Mouse (Mus musculus): ENCODE results near the gene Zfp687. TPM values are rescaled to one million over a fixed set of nuclear protein-coding genes. Genes with fewer than 3 reads are reported as not detected.
"Not testable (repeated sequence)": the region's sequence is repeated elsewhere in the genome, so short reads cannot be mapped to it uniquely, and the experiment has no call there.

Gene Zfp687
- total RNA-seq, 2 experiments from 2014 or later = 10.9 to 11.5 TPM

DNA sequence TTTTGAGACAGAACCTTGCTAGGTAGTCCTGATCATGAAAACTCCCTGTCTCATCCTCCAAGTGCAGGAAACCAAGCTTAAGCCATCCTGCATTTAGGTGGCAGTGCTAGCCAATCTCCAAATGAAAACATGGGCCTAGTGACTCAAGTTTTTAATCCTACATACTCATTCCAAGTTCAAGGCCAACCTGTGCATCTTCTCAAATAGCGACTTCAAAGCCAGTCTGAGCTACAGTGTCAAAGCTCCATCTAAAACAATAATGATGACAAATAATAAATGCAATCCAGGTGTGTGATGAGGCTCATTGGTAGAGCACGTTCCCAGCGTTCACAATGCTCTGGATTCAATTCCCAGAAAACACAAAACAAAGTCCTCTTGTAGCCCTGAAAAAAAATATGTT lies 26.4 kb upstream of the Zfp687 start:
- no peak for TF ChIP-seq CTCF (IDR thresholded peaks at IDR 0.05)
- Histone ChIP-seq H3K4me3 (peak overlapping the region; percentile 98), H3K27ac (peak overlapping the region; percentile 92)
- intact Hi-C loops (cut with DNase I) = no loop called here
- DNase-seq = no peak

DNA sequence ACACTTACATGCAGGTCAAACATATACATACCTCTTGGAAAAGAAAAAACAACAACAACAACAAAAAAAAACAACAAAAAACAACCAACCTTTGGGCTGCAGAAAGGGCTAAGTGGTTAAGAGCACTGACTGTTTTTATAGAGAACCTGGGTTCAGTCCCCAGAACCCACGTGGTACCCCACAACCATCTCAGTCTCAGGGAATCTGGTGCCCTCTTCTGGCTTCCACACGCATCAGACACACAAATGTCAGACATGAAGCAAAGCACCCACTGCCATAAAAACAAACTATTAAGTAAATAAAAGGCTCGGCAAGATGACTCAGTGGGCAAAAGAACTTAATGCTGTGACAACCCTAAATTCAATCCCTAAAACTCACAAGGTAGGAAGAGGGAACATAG lies 14.7 kb upstream of the Zfp687 start:
- DNase-seq = no peak
- intact Hi-C loops (cut with DNase I) = no loop called here
- H3K27ac ChIP-seq = no peak overlapping the region
- H3K4me3 ChIP-seq = no peak overlapping the region
- no peak for TF ChIP-seq CTCF (IDR thresholded peaks at IDR 0.05)

DNA sequence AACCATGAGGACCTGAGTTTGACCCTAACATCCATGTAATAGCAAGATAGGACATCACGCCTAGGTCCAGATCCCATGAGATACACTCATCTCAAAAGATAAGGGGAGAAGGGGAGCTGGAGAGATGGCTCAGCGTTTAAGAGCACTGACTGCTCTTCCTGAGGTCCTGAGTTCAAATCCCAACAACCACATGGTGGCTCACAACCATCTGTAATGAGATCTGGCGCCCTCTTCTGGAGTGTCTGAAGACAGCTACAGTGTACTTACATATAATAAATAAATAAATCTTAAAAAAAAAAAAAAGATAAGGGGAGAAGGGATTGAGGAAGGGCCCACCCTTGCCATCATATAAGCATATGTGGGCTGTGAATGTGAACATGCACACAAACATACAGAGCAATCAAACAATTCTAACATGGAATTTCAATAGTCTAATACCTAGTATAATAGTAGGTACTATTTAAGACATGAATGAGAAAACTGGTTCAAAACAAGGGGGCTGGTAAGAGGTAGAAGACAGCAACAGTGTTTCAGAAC lies 14.1 kb upstream of the Zfp687 start:
- intact Hi-C loops (cut with DNase I); H3K27ac ChIP-seq; DNase-seq; H3K4me3 ChIP-seq: not testable (repeated sequence)
- peak; percentile 47 for TF ChIP-seq CTCF (IDR thresholded peaks at IDR 0.05)

DNA sequence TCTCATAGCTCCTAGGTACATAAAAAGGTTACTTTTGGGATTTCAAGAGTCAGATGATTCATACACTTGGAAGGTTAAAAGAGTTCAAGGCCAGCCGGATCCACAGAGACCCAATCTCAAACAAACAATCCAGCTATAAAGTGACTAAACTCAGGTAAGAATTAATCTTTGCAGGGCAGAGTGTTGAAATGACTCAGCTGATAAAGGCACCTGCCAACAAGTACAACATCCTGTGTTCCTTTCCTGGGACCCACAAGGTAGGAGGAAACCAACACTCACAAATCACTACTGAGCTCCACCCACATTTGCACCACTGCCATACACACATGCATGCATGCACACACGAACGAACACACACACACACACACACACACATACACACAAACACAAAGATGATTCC lies 13.4 kb upstream of the Zfp687 start:
- intact Hi-C loops (cut with DNase I) = no loop called here
- no peak overlapping the region for H3K27ac ChIP-seq
- no peak overlapping the region for H3K4me3 ChIP-seq
- no peak for TF ChIP-seq CTCF (IDR thresholded peaks at IDR 0.05)
- DNase-seq = no peak

DNA sequence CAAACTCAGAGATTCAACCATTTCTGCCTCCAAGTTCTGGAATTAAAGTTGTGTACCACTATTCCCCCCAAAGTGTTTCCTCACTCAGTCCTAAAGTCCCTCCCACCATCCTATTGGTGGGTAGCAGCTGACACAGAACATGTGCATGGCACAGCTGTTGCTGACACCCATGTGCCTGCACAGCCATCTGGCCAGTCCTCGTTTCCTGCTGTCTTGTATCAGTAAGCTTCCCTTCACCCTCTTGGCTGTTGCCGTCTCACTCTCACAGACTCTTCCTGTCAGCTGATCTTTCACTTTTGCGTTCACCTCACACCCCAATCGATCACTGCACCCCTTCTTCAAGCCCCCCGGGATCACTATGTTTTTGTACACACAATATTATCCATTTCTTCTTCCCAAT lies 12.5 kb upstream of the Zfp687 start:
- Histone ChIP-seq H3K27ac (no peak overlapping the region), H3K4me3 (no peak overlapping the region)
- no peak for DNase-seq
- no peak for TF ChIP-seq CTCF (IDR thresholded peaks at IDR 0.05)
- intact Hi-C loops (cut with DNase I) = no loop called here

DNA sequence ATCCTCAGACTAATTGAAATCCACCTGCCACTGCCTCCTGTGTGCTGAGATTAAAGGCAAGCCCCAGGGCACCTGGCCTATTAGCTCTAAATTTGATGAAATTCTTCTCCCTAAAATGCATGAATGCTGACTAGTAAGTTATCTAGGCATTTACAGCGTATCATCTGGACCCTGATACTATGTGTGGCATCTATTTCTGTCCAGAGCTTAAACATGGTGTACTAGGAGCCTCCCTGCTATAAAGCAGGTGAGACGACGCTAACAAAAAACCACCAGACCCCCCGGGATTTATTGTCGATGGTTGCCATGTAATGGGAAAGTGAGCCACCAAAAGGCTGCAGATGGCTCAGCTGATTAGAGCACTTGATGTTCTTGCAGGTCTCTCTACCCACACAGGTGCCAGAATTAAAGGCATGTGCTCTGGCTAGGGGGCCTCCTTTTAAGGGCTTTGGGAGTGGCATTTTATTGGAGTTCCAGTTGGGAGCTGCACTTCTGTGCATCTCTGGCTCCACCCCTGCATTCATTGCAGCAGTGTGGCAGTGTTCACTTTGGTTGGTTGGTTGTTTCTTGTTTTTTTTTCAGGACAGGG lies 11.9 kb upstream of the Zfp687 start:
- Histone ChIP-seq H3K27ac (no peak overlapping the region), H3K4me3 (no peak overlapping the region)
- TF ChIP-seq CTCF (IDR thresholded peaks at IDR 0.05) = no peak
- DNase-seq = no peak
- intact Hi-C loops (cut with DNase I) = no loop called here

DNA sequence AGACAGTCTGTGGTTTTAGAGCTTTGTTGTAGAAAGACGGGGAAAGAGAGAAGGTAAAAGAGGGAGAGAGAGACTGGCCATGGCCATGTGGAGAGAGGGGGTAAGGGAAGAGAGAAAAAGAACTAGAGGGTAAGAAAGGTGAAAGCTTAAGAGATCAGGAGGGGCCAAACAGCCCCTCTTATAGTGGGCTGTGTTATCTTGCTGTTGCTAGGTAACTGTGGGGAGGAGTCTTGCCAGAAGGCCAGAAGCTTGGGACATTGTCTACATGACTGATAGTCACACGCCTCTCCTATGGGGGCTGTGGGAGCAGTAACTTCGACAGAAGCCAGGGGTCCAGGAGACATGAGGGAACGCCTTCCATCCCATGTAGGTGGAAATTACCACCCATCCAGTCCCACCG lies 10.0 kb upstream of the Zfp687 start:
- no peak overlapping the region for H3K27ac ChIP-seq
- intact Hi-C loops (cut with DNase I) = no loop called here
- no peak for TF ChIP-seq CTCF (IDR thresholded peaks at IDR 0.05)

DNA sequence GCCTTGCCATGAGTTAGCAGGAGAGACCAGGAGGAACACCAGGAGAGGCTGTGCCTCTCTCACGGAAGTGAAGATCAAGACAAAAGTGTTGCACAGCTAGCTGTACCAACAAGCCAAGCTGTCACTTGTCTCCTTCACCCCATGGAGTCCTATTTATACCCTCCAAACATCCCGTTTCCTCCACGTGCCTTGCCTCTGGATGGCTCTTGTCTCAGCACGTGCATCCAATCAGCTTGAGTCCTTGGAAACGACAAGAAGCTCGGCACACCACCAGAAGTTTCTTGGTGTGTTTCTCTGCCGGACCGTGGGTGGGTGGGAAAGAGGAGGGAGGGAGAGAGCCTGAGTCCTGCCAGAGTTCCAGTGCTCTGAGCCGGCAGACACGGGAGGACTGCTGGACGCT lies 9.3 kb upstream of the Zfp687 start:
- intact Hi-C loops (cut with DNase I) = no loop called here
- TF ChIP-seq CTCF (IDR thresholded peaks at IDR 0.05) = no peak
- Histone ChIP-seq H3K4me3 (no peak overlapping the region; the same call in 1 of the 2 replicates), H3K27ac (peak overlapping the region; percentile 2; the same call in 1 of the 2 replicates)
- DNase-seq = peak; percentile 47

More for the DNA sequence above, 10.0 kb upstream of the Zfp687 start:
- no peak overlapping the region for H3K4me3 ChIP-seq
- no peak for DNase-seq

DNA sequence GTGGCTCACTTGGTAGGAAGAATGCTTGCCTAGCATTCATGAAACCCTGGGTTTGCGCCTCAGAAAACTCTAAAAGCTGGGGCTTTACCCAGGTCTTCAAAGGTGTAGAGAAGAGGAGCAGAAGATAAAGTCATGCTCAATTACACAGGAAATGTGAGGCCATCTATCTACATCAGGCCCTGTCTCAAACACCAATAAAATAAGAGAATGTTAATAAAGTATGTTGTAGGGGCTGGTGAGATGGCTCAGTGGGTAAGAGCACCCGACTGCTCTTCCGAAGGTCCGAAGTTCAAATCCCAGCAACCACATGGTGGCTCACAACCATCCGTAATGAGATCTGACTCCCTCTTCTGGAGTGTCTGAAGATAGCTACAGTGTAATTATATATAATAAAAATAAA lies 5.7 kb upstream of the Zfp687 start:
- H3K4me3 ChIP-seq; DNase-seq; H3K27ac ChIP-seq; intact Hi-C loops (cut with DNase I): not testable (repeated sequence)

DNA sequence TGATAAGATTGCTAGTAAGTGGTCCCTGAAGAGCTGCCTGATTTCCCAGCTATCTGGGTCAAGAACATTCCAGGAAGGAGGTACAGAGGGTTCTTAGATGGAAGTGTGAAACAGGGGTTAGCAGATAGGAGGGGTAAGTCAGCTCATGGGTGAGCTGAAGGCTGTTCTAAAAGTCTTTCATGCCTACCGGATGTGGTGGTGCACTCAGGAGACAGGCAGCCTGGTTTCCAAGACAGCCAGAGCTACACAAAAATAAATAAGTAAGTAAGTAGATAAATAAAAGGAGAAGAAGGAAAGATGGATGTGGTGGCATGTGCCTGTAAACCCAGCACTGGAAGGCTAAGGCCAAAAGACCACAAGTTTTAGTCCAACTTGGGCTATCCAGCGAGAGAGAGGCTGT lies 3.5 kb upstream of the Zfp687 start:
- intact Hi-C loops (cut with DNase I) = no loop called here
- Histone ChIP-seq H3K4me3 (no peak overlapping the region), H3K27ac (no peak overlapping the region)
- no peak for TF ChIP-seq CTCF (IDR thresholded peaks at IDR 0.05)
- no peak for DNase-seq

DNA sequence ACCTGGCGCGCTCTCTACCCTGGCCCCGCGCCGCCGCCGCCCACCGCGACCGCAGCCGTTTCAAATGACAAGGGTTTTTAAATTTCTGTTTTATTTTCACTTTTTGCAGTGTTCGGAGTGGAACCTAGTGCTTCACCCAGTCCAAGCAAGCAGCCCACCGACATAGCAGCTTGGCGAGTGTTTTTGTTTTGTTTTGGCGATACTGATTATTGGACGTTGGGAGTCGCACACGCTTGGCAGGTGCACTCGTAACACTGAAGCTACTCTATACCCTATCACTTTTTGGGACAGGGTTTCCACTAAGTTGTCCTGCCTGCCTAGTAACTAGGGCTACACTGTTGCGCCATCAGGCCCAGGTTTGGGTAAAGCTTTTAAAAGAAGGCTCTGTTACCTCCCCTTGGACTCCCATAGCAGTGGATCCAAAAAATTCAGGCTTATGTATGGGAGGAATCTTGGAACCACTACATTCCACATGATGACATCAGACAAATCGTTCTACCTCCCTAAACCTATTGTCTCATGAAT lies 1.3 kb upstream of the Zfp687 start:
- intact Hi-C loops (cut with DNase I) = no loop called here
- Histone ChIP-seq H3K27ac (peak overlapping the region; percentile 95), H3K4me3 (peak overlapping the region; percentile 74)
- no peak for DNase-seq
- TF ChIP-seq CTCF (IDR thresholded peaks at IDR 0.05) = no peak

DNA sequence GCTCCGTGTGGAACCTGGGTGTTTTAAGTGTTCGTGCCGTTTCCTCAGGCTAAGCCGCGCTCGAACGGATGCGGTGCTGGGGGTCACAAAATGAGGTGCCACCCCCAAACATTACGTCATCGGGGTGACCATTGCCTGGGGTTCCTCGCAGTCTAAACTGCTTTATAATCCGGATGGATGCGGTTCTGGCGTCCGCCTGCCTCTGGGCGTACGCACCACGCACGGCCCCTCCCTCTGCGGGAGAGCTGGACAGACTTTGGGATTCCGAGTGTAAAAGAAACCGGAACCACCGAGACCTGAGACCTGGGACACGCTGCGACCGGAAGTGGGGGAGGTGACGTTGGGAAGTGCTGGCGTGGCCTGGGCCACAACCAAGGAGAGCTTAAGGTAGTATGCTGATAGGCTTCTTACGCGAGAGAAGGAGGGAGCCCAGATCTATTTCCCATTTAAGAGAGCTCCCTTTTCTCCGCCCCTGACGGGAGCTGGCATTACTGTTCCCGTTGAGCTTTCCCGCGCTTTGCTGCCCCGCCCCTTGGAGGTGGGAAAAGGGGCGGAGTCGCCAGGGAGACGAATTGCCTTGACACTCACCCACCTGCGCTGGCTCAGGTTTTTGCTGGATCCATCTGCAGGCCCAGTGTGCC lies 763 bp upstream of the Zfp687 start:
- TF ChIP-seq CTCF (IDR thresholded peaks at IDR 0.05) = no peak
- peak overlapping the region; percentile 95 for H3K27ac ChIP-seq
- DNase-seq = peak; percentile 95
- intact Hi-C loops (cut with DNase I) = no loop called here
- peak overlapping the region; percentile 74 for H3K4me3 ChIP-seq

DNA sequence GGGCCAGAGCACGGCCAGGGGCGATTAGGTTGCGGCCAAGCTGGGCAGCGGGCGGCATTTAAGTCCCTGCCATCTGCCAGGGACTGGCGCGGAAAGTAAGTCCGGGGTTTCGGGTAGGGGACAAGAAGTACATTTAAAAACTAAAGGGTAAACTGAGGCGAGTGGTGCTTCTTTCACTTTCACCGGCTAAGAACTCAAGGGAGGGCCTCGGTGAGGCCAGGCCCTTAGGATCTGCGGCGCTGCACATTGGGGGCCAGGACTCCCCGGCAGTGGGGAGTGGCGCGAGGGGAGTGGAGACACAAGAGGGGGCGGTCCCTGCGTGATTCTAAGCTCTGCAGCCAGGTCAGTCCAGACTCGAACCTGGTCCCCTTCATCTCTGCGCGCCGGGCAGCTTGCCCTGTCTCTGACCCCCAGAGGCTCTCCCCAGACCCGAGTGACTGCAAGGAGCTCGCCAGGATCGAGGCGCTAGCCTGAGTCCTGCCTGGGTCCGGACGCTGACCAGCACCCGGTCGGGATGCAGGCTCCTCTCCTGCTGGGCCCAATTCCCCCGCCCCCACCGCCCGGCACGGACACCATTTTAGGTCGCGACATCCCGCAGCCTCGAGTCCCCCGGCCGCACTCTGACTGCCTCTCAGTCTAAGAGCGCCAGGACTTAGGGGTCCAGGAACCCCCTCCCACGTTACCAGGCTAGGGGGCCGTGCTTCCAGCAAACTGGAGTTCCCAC lies 658 bp downstream of the Zfp687 start:
- Histone ChIP-seq H3K4me3 (peak overlapping the region; percentile 74), H3K27ac (peak overlapping the region; percentile 95)
- intact Hi-C loops (cut with DNase I) = no loop called here
- DNase-seq = peak; percentile 75
- no peak for TF ChIP-seq CTCF (IDR thresholded peaks at IDR 0.05)
